Mouse (Mus musculus): ENCODE results near the gene C2cd5. TPM values are rescaled to one million over a fixed set of nuclear protein-coding genes. Genes with fewer than 3 reads are reported as not detected.
"Not testable (repeated sequence)": the region's sequence is repeated elsewhere in the genome, so short reads cannot be mapped to it uniquely, and the experiment has no call there.

The C2cd5 gene
- total and polyA plus RNA-seq, 2 experiments from 2014 or later = 7.3 to 8.0 TPM

- Histone ChIP-seq H3K36me3 (replicated peaks; ENCODE audit: control insufficient read depth, insufficient read depth, low read length) (no peaks in the 10 kb centered on the region), H3K27ac (ENCODE audit: low read depth) (no peak overlapping the region), H3K4me1 (ENCODE audit: control insufficient read depth, insufficient read depth) (no peaks in the 10 kb centered on the region), H3K9me3 (replicated peaks; ENCODE audit: control insufficient read depth, low read length) (no peaks in the 10 kb centered on the region), H3K27me3 (ENCODE audit: control insufficient read depth, insufficient read depth, low read length) (no peaks in the 10 kb centered on the region), H3K9ac (replicated peaks; ENCODE audit: low read depth, low read length) (no peak overlapping the region), H3K4me2 (ENCODE audit: low read depth, low read length) (peak overlapping the region; percentile 73), H3K4me3 (ENCODE audit: low read depth, low read length) (peak overlapping the region; percentile 37)
- no peak for ATAC-seq (ENCODE audit: insufficient read depth, low read depth)
- no peak for DNase-seq (ENCODE audit: low spot score)
- TF ChIP-seq EP300 (IDR thresholded peaks at IDR 0.05; ENCODE audit: low read depth) = no peak
- TF ChIP-seq CTCF (IDR thresholded peaks at IDR 0.05; ENCODE audit: low read depth) = peak; percentile 12; the same call in 1 of the 2 replicates
- 19% methylated on average over 19 of the region's 19 CpGs for WGBS
These were observed 43.9 kb upstream of the C2cd5 start for GRCm38 (mm10) chr6:143143775-143144273.

- 76% methylated on average over 9 of the region's 9 CpGs for WGBS
- ATAC-seq (ENCODE audit: insufficient read depth, low read depth) = no peak
- H3K4me1 ChIP-seq (ENCODE audit: control insufficient read depth, insufficient read depth) = no peaks in the 10 kb centered on the region
These were observed 43.4 kb upstream of the C2cd5 start for GRCm38 (mm10) chr6:143143321-143143720.

GRCm38 (mm10) chr6:143142861-143143260 is 42.9 kb upstream of the C2cd5 start:
- Histone ChIP-seq H3K36me3 (replicated peaks; ENCODE audit: control insufficient read depth, insufficient read depth, low read length) (no peaks in the 10 kb centered on the region), H3K4me3 (ENCODE audit: low read depth, low read length) (no peak overlapping the region), H3K4me1 (ENCODE audit: control insufficient read depth, insufficient read depth) (no peaks in the 10 kb centered on the region), H3K4me2 (ENCODE audit: low read depth, low read length) (no peak overlapping the region), H3K27ac (ENCODE audit: low read depth) (no peak overlapping the region), H3K9me3 (replicated peaks; ENCODE audit: control insufficient read depth, low read length) (no peaks in the 10 kb centered on the region), H3K27me3 (ENCODE audit: control insufficient read depth, insufficient read depth, low read length) (no peaks in the 10 kb centered on the region), H3K9ac (replicated peaks; ENCODE audit: low read depth, low read length) (no peak overlapping the region)
- no peak for DNase-seq (ENCODE audit: low spot score)
- no peak for TF ChIP-seq EP300 (IDR thresholded peaks at IDR 0.05; ENCODE audit: low read depth)
- ATAC-seq (ENCODE audit: insufficient read depth, low read depth) = no peak
- 79% methylated on average over 4 of the region's 4 CpGs for WGBS

More at GRCm38 (mm10) chr6:143143321-143143720, 43.4 kb upstream of the C2cd5 start:
- peak overlapping the region; percentile 73; the same call in 1 of the 2 replicates for H3K4me2 ChIP-seq (ENCODE audit: low read depth, low read length)
- no peak overlapping the region for H3K4me3 ChIP-seq (ENCODE audit: low read depth, low read length)
- no peak overlapping the region for H3K9ac ChIP-seq (replicated peaks; ENCODE audit: low read depth, low read length)
- no peaks in the 10 kb centered on the region for H3K27me3 ChIP-seq (ENCODE audit: control insufficient read depth, insufficient read depth, low read length)
- no peaks in the 10 kb centered on the region for H3K36me3 ChIP-seq (replicated peaks; ENCODE audit: control insufficient read depth, insufficient read depth, low read length)
- no peak overlapping the region for H3K27ac ChIP-seq (ENCODE audit: low read depth)
- TF ChIP-seq CTCF (IDR thresholded peaks at IDR 0.05; ENCODE audit: low read depth) (no peak), EP300 (IDR thresholded peaks at IDR 0.05; ENCODE audit: low read depth) (no peak)
- no peaks in the 10 kb centered on the region for H3K9me3 ChIP-seq (replicated peaks; ENCODE audit: control insufficient read depth, low read length)
- DNase-seq (ENCODE audit: low spot score) = no peak

GRCm38 (mm10) chr6:143141624-143142592 is 42.0 kb upstream of the C2cd5 start:
- DNase-seq (ENCODE audit: low spot score); H3K36me3 ChIP-seq (replicated peaks; ENCODE audit: control insufficient read depth, insufficient read depth, low read length); ATAC-seq (ENCODE audit: insufficient read depth, low read depth); H3K4me3 ChIP-seq (ENCODE audit: low read depth, low read length); H3K27me3 ChIP-seq (ENCODE audit: control insufficient read depth, insufficient read depth, low read length); H3K9ac ChIP-seq (replicated peaks; ENCODE audit: low read depth, low read length); H3K9me3 ChIP-seq (replicated peaks; ENCODE audit: control insufficient read depth, low read length); H3K4me2 ChIP-seq (ENCODE audit: low read depth, low read length); H3K27ac ChIP-seq (ENCODE audit: low read depth); H3K4me1 ChIP-seq (ENCODE audit: control insufficient read depth, insufficient read depth): not testable (repeated sequence)
- 82% methylated on average over 10 of the region's 10 CpGs for WGBS

- Histone ChIP-seq H3K36me3 (replicated peaks; ENCODE audit: control insufficient read depth, insufficient read depth, low read length) (no peaks in the 10 kb centered on the region), H3K4me3 (ENCODE audit: low read depth, low read length) (no peak overlapping the region), H3K4me1 (ENCODE audit: control insufficient read depth, insufficient read depth) (no peaks in the 10 kb centered on the region), H3K27ac (ENCODE audit: low read depth) (no peak overlapping the region), H3K4me2 (ENCODE audit: low read depth, low read length) (no peak overlapping the region), H3K9me3 (replicated peaks; ENCODE audit: control insufficient read depth, low read length) (no peaks in the 10 kb centered on the region), H3K27me3 (ENCODE audit: control insufficient read depth, insufficient read depth, low read length) (no peaks in the 10 kb centered on the region), H3K9ac (replicated peaks; ENCODE audit: low read depth, low read length) (no peak overlapping the region)
- TF ChIP-seq CTCF (IDR thresholded peaks at IDR 0.05; ENCODE audit: low read depth) (no peak), EP300 (IDR thresholded peaks at IDR 0.05; ENCODE audit: low read depth) (no peak)
- DNase-seq (ENCODE audit: low spot score) (no peak), ATAC-seq (ENCODE audit: insufficient read depth, low read depth) (no peak)
- WGBS = 78% methylated on average over 9 of the region's 9 CpGs
These were observed 40.9 kb upstream of the C2cd5 start for GRCm38 (mm10) chr6:143140884-143141283.
